Comparison of ENCODE assay signal across 9 mouse cellular contexts in the genomic region with DNA sequence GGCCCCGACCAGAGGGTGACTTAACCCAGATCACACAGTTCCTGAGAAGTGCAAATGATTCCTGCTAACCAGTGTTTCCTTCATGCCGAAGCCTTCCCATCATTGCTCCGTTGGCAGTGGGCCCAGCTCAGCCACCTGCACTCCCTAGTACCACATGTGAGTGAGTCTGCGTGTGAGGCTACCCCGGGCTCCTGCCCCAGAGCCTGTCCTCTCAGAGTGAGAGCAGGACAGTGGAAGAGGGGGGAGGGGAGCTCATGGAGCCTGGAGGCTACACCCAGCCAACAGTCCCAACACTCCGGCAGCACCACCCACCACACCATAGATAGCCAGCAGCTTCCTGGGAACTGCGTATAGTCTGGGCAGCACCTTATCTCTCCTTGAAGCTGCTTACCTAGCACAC. TPM values are rescaled to one million over a fixed set of nuclear protein-coding genes. Genes with fewer than 3 reads are reported as not detected.
DNase-seq lines count a peak whose midpoint lies in the region; ATAC-seq and TF ChIP-seq lines count a peak whose summit lies in the region.
"Had no signal": no experiment of that assay in that cellular context is flagged by ENCODE, and none has a peak within 500 bp of the region (broad histone marks: within the 10 kb centered on the region; RNA-seq: fewer than 3 reads in every experiment).

No protein-coding gene starts in this region.

- 0 out of 2 replicates have a peak, but pooled peaks have one; percentile 32 for ATAC-seq in hindbrain, embryonic 12.5 days (ENCODE audit: low FRiP score)
- no peak for ATAC-seq in hindbrain, embryonic 13.5 days (ENCODE audit: low FRiP score)
- ATAC-seq in G1E (ENCODE audit: extremely low read depth, insufficient number of reproducible peaks, low FRiP score, poor library complexity, severe bottlenecking), result no peak
- no peak for ATAC-seq in monocyte, adult 5-6 weeks (replicated peaks; ENCODE audit: insufficient number of reproducible peaks, low FRiP score, low TSS enrichment, poor library complexity, severe bottlenecking)

- WGBS in hindbrain, embryonic 12.5 days, result 60% methylated on average over 7 of the region's 7 CpGs
- 58% methylated on average over 7 of the region's 7 CpGs for WGBS in hindbrain, embryonic 13.5 days

- no peak overlapping the region for H3K27ac ChIP-seq in hindbrain, embryonic 12.5 days
- no peak overlapping the region for H3K27ac ChIP-seq in hindbrain, embryonic 13.5 days

- H3K4me2 ChIP-seq in hindbrain, embryonic 12.5 days (replicated peaks), result no peak overlapping the region
- no peak overlapping the region for H3K4me2 ChIP-seq in hindbrain, embryonic 13.5 days

- peaks cover 9% of the 10 kb centered on the region; the same call in 1 of the 2 replicates for H3K4me1 ChIP-seq in hindbrain, embryonic 12.5 days
- peaks cover 10% of the 10 kb centered on the region; the same call in 1 of the 2 replicates for H3K4me1 ChIP-seq in hindbrain, embryonic 13.5 days (replicated peaks)
- peaks cover 53% of the 10 kb centered on the region for H3K4me1 ChIP-seq in G1E (ENCODE audit: insufficient read depth, low read depth, low read length)

- H3K36me3 ChIP-seq in hindbrain, embryonic 12.5 days, result no peaks in the 10 kb centered on the region
- H3K36me3 ChIP-seq in hindbrain, embryonic 13.5 days, result no peaks in the 10 kb centered on the region
- no peaks in the 10 kb centered on the region for H3K36me3 ChIP-seq in G1E (replicated peaks)

- H3K9me3 ChIP-seq in hindbrain, embryonic 12.5 days (replicated peaks), result no peaks in the 10 kb centered on the region
- H3K9me3 ChIP-seq in hindbrain, embryonic 13.5 days, result no peaks in the 10 kb centered on the region
- no peaks in the 10 kb centered on the region for H3K9me3 ChIP-seq in G1E (replicated peaks)

- H3K9ac ChIP-seq in hindbrain, embryonic 12.5 days, result no peak overlapping the region
- H3K9ac ChIP-seq in hindbrain, embryonic 13.5 days, result no peak overlapping the region

- no peak for TF ChIP-seq CTCF in G1E (IDR thresholded peaks at IDR 0.05; ENCODE audit: low read depth, low read length)

- no peak for DNase-seq in G1E (ENCODE audit: low spot score)
- peak; percentile 82 to 86 for DNase-seq in cerebellum, adult 18-20 months
- DNase-seq in layer of hippocampus, postnatal 14 days (ENCODE audit: low spot score in 2 of 2), result peak; percentile 19 to 36
- no peak for DNase-seq in spleen, adult 18-20 months
- no peak for DNase-seq in liver

- no peaks in the 10 kb centered on the region for H3K27me3 ChIP-seq in hindbrain, embryonic 12.5 days
- H3K27me3 ChIP-seq in hindbrain, embryonic 13.5 days, result no peaks in the 10 kb centered on the region
- peaks cover 44% of the 10 kb centered on the region for H3K27me3 ChIP-seq in G1E (ENCODE audit: insufficient read depth, low read length)

- H3K4me3 ChIP-seq in hindbrain, embryonic 12.5 days, result no peak overlapping the region
- no peak overlapping the region for H3K4me3 ChIP-seq in hindbrain, embryonic 13.5 days
- peak overlapping the region; percentile 17; the same call in 1 of the 2 replicates for H3K4me3 ChIP-seq in G1E (ENCODE audit: low read depth, low read length)

RNA-seq across cellular contexts. Expression of gene Socs1, which starts 35.5 kb away (rescaled TPM):
- 5.4 and 6.4 TPM in 2 replicates for polyA plus RNA-seq in hindbrain, embryonic 12.5 days (2016; fragmentation: Nextera tagmentation; extraction: Ambion mirVana)
- 3.6 TPM in 2 replicates for polyA plus RNA-seq in hindbrain, embryonic 13.5 days (2015; fragmentation: Nextera tagmentation; extraction: Ambion mirVana)
- 1.6 and 1.7 TPM in 2 replicates for total RNA-seq in G1E (2014; fragmentation: Nextera tagmentation)
- 6.2 and 7.7 TPM in 2 replicates for total RNA-seq in G1E (2017)
- polyA plus RNA-seq in G1E (2012), result 13.0 and 18.9 TPM in 2 replicates
- total RNA-seq in layer of hippocampus, postnatal 14 days (2021), result 1 to 10 TPM; 1.1 to 1.3 TPM
- total RNA-seq in monocyte, adult 5-6 weeks (2017), result 1.4 to 6.3 TPM (median 1.5 TPM) in 3 replicates

RNA-seq across cellular contexts. Expression of gene Tnp2, which starts 38.6 kb away (rescaled TPM):
- not detected in 2 replicates for polyA plus RNA-seq in hindbrain, embryonic 12.5 days (2016; fragmentation: Nextera tagmentation; extraction: Ambion mirVana)
- not detected in 2 replicates for polyA plus RNA-seq in hindbrain, embryonic 13.5 days (2015; fragmentation: Nextera tagmentation; extraction: Ambion mirVana)
- total RNA-seq in G1E (2014; fragmentation: Nextera tagmentation), result not detected in 2 replicates
- total RNA-seq in G1E (2017), result not detected in 2 replicates
- polyA plus RNA-seq in G1E (2012), result not detected in 2 replicates
- total RNA-seq in layer of hippocampus, postnatal 14 days (2021), result not detected
- total RNA-seq in monocyte, adult 5-6 weeks (2017), result 6.7 TPM in 1 of 3 replicates, not detected in the others

RNA-seq across cellular contexts. Expression of gene Prm3, which starts 40.9 kb away (rescaled TPM):
- polyA plus RNA-seq in hindbrain, embryonic 12.5 days (2016; fragmentation: Nextera tagmentation; extraction: Ambion mirVana), result not detected in 2 replicates
- not detected in 2 replicates for polyA plus RNA-seq in hindbrain, embryonic 13.5 days (2015; fragmentation: Nextera tagmentation; extraction: Ambion mirVana)
- total RNA-seq in G1E (2014; fragmentation: Nextera tagmentation), result not detected in 2 replicates
- not detected in 2 replicates for total RNA-seq in G1E (2017)
- polyA plus RNA-seq in G1E (2012), result not detected in 2 replicates
- not detected for total RNA-seq in layer of hippocampus, postnatal 14 days (2021)
- total RNA-seq in monocyte, adult 5-6 weeks (2017), result not detected in 3 replicates
- polyA plus RNA-seq: large intestine, adult 2 months had no signal

RNA-seq across cellular contexts. Expression of gene Prm2, which starts 46.1 kb away (rescaled TPM):
- not detected in 2 replicates for polyA plus RNA-seq in hindbrain, embryonic 12.5 days (2016; fragmentation: Nextera tagmentation; extraction: Ambion mirVana)
- polyA plus RNA-seq in hindbrain, embryonic 13.5 days (2015; fragmentation: Nextera tagmentation; extraction: Ambion mirVana), result not detected in 2 replicates
- not detected in 2 replicates for total RNA-seq in G1E (2014; fragmentation: Nextera tagmentation)
- 0.49 TPM in 1 of 2 replicates, not detected in the other for total RNA-seq in G1E (2017)
- not detected in 2 replicates for polyA plus RNA-seq in G1E (2012)
- total RNA-seq in layer of hippocampus, postnatal 14 days (2021), result not detected
- total RNA-seq in monocyte, adult 5-6 weeks (2017), result 6.1 to 11.8 TPM in 2 of 3 replicates, not detected in the other

RNA-seq across cellular contexts. Expression of gene Prm1, which starts 55.8 kb away (rescaled TPM):
- polyA plus RNA-seq in hindbrain, embryonic 12.5 days (2016; fragmentation: Nextera tagmentation; extraction: Ambion mirVana), result 0.57 TPM in 1 of 2 replicates, not detected in the other
- polyA plus RNA-seq in hindbrain, embryonic 13.5 days (2015; fragmentation: Nextera tagmentation; extraction: Ambion mirVana), result not detected in 2 replicates
- not detected in 2 replicates for total RNA-seq in G1E (2014; fragmentation: Nextera tagmentation)
- not detected in 2 replicates for total RNA-seq in G1E (2017)
- not detected in 2 replicates for polyA plus RNA-seq in G1E (2012)
- total RNA-seq in layer of hippocampus, postnatal 14 days (2021), result not detected
- total RNA-seq in monocyte, adult 5-6 weeks (2017), result 1.5 to 7.7 TPM in 2 of 3 replicates, not detected in the other

Comparison
In these comparisons a context has a peak if more than half of its experiments do, and no peak if none do; other contexts are left out.
1. DNase-seq: peak in cerebellum, adult 18-20 months (2 of 2) and layer of hippocampus, postnatal 14 days (2 of 2); none in G1E (single experiment), spleen, adult 18-20 months (0 of 2) and liver (single experiment).